Mouse (Mus musculus): ENCODE measurements around the gene Prss35.

Gene Prss35

DNA sequence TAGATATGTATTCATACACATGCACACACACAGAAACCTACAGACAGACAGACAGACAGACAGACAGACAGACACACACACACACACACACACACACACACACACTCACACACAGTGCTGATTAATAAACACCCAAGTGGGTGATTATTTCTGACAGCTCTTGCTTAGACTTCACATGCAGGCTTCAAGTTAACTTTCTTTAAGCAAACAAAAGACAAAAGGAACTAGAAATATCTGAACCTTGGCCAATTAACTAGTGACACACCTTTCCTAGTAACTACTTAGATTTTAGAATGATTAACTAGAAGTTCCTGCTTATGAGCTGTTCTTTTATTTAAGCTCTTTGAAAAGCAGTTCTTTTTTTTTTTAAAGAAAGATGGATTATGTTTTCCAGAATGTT is 9.1 kb upstream of the Prss35 start:
- DNase-seq (ENCODE audit: low spot score), result no peak

DNA sequence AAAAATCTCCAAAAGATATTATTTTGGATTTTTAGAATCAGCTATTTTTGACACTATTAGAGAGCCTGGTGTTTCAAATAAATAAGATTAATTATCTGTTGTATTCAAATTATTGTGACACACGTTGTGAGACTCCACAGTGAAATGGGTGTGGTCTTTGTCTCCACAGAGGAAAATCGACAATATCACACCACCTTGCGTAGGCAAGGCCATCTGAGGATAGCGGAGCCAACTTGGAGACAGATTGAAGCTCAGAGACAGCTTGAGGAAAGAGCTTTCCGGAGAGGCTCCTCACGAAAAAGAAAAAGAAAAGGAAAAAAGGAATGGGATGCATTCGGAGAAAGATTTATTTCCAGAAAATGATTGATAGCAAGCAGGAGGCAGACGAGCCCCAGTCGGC is 8.7 kb upstream of the Prss35 start:
- no peak for DNase-seq (ENCODE audit: low spot score)

DNA sequence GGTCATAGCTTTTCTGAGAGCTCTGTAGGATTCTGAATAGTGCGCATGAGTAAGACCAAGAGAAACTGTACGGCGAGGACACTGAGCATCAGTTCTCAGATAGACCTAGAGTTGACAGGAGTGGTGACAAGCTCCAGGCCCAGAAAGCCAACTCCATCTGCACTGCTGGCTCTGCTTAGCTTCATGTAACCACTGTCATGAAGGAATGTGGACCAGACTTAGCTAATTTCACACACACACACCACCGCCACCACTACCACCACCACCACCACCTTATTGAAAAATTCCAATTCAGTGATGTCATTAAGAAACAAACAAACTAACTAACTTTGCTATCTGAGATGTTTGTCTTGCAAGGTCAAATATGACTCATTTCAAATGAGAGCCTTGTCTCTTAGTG is 6.5 kb upstream of the Prss35 start:
- no peak for DNase-seq (ENCODE audit: low spot score)

DNA sequence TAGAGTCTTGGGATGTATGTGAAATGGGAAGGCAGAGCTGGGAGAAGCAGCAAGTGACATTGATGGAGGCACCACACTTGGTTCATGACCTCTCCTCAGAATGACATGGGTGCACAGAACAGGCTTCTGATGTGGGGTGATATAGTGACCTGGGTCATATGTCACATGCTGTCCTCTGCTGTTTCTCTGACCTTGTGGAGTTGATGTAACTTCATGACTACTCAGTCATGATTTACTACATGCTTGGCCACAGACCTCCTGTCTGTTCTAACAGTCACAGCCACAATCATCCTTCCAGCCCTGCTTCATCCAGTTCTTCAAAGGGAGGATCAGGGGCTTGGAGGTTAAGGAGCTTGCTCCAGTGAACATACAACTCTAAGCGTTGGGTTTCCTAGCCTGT is 5.4 kb upstream of the Prss35 start:
- DNase-seq (ENCODE audit: low spot score), result no peak

DNA sequence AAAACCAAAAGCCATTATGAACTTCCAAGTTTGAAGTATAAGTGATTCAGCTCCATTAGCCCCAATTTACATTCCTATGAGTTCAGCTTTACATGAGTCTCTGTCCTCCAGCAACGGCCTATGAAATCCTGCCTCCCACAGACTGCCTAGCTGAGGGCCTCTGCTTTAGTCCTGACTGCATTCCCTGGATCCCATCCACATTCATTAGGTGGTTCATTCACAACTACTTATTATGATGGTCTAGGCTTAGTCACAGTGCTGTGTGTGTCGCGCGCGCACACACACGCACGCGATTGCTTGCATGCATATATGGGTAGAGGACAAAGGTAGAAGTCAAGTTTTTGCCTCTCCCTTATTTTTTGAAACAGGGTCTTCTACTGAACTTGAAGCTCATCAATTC is 4.6 kb upstream of the Prss35 start:
- DNase-seq (ENCODE audit: low spot score), result no peak

DNA sequence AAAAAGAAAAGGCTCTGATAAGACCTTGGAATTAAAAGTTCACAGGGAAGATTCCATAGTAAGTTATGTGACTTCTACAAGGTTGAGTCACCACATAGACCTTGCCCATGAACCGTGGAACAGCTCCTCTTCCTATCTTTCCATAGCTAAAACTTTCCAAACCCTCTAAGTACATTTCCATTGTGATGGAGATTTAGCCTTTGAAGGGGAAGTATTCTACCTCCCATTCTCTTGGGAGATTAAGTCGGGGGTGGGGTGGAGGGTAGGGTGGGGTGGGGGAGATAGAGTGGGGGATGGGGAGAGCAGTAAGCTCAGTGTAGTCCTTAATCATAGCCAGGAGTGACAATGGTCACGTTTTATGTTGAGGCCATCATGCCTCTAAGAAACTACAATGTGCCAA is 3.5 kb upstream of the Prss35 start:
- DNase-seq (ENCODE audit: low spot score), result no peak

DNA sequence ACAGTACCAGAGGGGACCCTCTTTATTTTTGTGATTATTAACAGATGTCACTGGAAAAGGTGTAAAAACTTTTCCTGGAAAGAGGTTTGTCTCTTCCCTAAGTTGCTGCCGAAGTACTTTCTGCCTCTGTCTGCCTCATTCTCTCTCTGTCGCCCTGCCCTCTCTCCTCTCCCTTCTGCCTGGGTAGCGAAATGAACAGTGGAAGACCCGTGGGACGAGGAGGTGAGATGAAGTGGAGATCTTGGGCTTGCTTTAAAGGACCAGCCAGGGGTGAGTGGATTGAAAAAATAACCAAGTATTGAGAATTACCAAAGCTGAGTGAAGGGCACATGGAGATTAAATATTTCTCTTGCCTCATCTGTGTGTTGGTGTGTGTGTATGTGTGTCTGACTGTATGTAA is 592 bp downstream of the Prss35 start:
- DNase-seq (ENCODE audit: low spot score), result no peak

DNA sequence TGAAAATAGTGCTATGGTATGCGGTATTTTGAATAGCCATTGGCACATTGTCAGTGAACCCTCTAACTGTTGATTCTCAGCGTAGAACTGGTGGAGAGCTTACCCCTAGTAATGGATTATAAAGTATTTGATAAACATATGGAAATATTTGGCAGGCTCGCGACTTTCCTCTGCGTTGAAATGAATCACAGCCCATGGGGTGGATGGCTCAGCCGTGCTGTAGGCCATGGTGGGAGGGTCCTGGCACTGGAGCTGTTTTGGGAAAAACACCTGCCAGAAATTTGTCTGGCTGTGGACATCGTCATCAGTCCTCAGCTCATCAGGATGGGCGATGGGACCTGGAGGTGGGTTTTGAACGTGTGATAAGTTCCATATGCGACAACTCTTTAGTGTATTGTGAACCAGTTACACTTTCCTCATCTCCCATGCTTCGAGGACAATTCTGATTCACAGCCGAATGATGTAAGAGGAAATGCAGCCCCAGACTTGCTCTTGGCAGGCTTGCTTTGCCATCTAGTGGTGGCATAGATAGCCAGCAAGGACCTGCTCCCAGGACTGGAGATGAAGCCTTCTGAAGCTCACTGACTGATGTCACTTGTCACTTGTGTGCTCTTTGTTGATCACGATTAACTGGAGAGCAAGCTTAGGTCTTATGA is 2.6 kb downstream of the Prss35 start:
- DNase-seq (ENCODE audit: low spot score), result peak; percentile 80

DNA sequence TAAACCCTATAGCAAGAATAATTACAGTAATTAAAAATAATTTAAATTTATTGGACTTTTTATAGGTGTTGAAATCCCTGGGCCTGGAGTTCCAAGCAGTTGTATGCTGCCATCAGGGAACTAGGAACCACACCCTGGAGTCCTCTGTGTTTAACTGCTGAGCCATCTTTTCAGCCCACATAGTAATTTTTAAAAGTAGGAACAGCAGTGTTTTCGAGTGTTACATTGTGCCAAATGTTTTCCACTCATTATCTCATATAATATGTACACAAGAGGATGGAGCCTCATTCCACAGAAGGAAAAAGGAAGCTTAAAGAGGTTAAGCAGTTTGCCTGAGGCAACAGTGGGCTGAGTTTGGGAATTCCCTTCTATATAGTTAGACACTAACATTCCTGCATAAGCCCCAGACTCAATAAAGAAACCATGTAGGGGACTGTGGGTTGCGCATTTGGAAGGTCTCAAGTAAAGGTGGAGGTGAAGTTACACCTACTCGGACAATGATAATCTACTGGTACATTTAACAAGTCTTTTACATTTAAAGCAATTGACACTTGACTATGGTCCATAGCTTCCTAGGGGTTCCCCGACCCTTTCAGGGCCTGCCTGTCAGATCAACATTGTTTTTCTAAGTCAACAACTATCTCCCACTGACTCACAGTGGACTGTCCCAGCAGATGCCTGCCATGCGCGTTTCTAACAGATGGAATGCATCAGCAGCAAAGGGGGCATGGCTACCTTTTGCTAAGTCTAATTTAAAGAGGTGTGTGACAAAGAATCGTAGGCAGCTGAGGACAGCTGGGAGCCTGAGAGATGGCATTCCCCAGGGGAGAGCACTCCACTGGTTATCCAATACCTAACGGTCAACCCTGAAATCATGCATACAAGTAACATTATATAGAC is 19.3 kb downstream of the Prss35 start:
- DNase-seq (ENCODE audit: low spot score), result peak; percentile 29

DNA sequence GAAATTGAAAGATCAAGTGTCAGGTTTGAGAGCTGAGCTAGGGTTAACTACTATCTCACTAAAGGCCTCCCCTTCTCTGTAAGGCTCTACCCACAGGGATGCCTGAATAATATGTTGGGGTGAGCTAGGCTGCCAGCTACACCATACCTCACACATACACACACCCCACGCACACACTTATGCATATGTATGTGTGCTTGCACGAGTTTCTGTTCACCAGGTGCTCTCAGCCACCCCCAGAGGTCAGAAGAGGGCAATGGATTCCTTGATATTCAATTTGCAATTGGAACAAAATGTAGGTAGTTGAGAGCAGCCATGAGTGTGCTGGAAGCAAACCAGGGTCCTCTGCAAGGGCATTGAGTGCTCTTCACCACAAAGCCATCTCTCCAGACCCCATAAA is 20.6 kb downstream of the Prss35 start:
- DNase-seq (ENCODE audit: low spot score), result no peak

DNA sequence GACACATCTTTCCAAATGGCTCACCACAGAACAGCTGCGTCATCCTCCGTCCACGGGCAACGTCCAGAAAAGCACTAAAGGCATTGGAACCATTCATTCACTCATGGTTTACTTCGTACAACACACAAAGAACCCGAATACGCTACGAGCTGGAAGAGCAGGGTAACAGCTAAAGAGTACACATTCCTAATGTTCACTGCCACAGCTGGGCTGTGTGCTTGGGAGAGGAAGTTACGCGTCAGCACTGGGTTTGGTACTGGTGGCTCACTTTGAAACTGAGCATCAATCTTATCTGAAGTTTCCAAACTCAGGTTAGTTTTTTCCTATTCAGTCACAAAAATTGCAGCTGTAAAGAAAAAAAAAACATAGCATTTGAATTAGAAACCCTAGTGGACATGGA is 23.5 kb downstream of the Prss35 start:
- no peak for DNase-seq (ENCODE audit: low spot score)

DNA sequence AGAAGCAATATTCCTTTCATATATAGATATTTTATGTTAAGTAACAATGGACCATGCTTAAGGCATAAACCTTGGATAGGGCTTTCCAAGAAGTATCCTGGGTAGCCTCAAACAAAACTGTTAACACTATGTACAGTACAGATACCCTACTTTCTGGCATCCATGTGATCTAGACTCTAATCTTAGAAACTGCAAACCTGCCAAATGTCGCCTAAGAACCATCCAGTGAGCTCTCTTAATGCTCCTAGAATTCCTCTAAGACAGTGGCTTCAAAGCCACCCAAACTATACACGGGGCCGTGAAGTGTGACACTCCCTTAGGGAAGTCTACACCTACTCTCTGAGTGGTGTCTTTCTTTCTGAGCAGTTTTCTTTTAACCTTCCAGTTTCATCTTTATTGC is 29.4 kb downstream of the Prss35 start:
- no peak for DNase-seq (ENCODE audit: low spot score)

DNA sequence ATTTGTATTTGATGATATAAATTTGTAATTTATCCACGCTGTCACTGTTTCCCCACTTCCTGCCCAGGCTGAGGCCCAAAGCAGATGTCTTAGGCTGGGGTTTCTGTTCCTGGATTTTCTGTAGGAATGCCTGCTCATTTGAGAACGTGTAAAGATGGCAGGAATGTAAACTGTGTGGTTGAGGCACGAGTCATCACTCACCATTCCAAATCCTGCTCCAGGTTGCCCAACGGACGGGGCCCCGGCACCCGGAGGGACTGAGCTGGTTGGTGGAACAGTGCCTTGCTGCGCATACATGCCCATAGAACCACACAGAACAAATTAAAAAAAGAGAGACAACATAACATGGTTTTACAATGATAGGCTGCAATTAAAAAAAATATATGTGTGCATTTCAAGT is 30.5 kb downstream of the Prss35 start:
- no peak for DNase-seq (ENCODE audit: low spot score)

DNA sequence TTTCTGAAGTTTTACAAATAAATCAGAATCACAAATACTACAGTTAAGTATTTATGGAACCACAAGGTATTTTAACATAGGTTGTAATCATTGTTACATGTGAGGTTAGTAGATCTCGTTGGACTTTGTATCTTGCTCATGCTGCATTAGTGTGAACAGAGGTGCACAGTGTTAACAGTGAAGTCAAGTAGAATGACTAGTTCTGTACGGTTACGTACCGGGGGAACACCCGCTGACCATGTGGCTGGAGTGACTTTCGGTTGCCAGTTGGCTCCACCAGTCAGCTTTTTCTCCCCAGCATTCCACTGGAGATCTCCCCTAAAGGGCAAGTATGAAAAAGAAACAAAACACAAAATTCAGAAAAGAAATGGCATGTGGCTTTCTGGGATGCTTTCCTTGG is 31.9 kb downstream of the Prss35 start:
- DNase-seq (ENCODE audit: low spot score), result no peak

DNA sequence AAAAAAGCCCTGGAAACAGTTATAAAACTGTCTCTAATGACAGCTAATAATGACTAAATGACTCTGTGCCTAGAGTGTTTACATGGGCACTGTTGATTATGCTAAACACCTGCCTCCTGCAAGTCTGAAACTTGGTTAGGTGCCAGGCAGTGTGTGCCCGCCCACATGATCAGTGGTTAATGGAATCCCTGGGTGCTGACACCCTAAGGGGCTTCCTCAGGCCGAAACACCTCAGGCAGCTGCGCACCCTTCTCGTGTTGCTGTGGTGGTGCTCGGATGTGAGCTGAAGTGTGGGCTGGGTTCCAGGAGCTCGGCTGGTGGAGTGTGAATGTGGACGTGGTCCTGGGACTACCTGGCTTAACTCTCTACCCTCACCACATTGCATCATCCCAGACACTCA is 33.9 kb downstream of the Prss35 start:
- no peak for DNase-seq (ENCODE audit: low spot score)

DNA sequence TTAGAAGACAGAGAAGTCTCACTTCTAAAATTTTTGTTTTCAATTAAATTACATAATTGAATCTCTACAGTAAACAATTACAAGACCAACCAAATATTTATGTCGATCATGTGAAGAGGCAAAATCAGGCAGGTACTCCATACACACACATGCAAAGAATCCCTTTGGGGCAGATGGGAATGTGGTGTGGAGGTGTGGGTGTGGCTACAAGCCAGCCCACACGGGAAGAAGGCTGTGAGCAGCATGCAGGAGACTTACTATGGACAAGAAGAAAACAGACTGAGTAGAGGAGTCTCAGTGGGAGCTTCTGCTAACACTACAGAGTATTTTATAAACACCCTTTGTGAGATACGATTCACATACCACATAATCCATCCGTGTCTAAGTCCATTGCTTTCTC is 34.8 kb downstream of the Prss35 start:
- DNase-seq (ENCODE audit: low spot score), result no peak

DNA sequence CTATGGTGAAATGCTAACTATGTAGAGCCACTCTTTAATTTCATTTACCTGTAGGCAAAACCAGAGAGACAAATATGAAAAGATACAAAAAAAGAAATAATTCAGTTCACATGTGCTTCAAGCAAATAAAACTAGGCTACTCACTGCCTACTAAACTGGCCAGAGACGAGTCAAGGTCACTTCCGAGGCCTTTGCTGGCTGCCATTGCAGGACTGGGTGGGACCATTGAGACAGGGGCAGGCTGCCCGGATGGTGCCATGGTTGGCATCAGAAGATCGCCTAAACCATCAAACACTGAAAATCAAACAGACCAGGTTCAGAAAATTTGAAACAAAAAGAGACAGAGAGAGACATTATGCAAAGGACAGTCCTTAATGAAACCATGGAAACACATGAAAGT is 38.0 kb downstream of the Prss35 start:
- DNase-seq (ENCODE audit: low spot score), result no peak

DNA sequence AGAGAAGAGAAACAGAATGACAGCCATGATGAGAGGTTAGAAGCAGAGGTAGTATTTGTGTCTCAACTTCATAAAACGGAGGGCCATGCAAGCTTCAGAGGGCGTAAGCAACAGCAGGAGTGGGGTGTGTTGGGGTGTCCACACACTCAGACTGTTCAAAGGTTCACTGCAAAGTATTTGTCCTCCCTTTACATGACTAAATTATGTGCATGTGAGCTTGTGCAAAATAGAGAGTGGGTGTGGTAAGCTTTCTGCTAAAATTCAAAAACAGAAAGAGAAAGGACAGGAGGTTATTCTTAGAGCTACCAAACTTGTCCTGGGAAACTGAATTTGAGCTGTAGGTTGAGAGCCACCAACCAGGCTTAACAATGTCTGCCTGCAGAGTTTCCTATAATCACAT is 39.4 kb downstream of the Prss35 start:
- no peak for DNase-seq (ENCODE audit: low spot score)

DNA sequence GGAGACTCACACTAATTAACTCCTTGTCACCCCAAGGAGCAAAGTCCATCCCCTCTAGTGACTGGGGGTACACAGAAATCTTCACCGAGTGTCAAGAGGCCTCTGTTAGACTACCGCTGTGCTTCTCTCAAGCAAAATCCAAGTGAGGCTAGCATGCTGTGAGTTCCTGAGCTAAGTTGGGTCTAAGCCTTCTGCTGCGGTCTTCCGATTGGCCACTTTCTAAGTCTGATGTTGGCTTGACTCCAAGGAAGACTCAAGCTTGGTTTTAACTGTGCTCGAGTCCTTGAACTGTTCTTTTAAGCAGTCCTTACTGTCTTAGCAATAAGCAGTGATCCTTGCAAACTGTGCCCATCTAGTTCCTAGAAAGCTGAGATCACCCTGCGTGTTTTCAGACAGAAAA is 45.7 kb downstream of the Prss35 start:
- DNase-seq (ENCODE audit: low spot score), result no peak

DNA sequence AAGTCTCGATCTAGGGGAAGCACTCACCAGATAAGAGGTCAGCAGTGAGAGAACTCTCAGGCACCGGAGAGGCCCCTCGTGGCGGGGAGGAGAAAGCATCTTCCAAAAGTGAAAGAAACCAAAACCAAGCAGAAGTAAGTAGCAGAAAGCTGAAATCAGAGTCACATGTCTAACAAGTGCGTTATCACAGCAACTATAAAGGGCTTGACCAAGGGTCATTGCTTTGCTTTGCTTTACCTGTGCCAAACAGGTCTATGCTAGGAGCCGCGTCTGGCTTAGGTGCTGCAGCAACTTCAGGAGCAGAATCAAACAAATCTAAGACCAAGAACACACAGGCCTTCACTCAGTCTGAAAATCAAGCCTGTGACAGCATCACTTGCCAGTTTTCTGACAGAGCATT is 48.5 kb downstream of the Prss35 start:
- no peak for DNase-seq (ENCODE audit: low spot score)

DNA sequence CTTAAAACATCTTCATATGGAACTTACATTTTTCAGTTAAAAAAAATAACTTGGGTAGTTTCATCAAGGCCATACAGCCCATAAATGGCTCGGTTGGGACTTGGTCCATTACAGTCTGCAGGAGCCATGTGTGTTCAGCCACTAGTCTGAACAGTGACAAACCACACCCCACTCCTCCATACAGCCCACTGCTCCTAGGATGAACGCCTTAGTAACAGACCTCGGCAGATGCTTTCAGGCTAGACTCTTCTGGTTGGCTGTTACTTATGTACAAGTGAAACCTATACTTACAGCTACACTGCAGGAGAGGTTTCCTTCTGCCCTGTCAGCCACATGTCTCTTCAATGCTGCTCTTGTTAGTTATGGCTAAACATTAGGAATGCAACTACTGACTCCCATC is 51.8 kb downstream of the Prss35 start:
- DNase-seq (ENCODE audit: low spot score), result no peak

DNA sequence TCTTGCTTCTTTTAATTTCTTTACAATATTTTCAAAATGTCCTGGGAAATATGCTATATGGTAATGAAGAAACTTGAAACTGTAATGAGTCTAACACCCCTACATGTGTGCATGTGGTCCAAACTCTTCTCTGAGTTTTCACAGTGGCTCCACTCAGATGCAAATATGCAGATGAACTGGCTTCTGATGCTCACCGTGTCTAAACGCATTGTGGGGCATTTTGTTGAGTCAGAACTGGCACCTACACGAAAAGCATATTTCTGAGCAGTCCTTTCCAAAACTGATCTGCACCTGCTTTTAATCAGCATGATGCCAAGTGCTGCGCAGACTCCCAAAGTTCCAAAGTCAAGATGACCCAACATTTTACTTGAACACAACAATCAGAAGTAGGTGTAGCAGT is 54.1 kb downstream of the Prss35 start:
- no peak for DNase-seq (ENCODE audit: low spot score)

DNA sequence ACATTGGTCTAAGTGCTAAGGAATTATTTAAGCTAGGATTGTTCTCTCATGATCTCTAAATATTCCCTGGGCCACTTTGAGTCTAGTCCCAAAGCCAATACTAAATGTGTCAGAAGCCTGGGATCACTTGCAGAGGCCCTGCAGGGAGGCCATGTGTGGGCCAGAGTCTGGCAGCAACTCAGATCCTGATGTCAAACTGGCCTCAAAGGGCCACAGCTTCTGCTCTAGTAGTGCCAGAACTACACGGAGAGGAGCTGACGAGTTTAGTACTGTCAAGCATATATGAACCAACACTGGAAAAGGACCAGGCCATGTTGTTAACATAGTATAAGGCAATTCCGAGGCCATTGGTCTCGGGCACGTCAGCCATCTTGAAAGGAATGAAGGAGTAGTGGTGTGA is 54.7 kb downstream of the Prss35 start:
- no peak for DNase-seq (ENCODE audit: low spot score)

DNA sequence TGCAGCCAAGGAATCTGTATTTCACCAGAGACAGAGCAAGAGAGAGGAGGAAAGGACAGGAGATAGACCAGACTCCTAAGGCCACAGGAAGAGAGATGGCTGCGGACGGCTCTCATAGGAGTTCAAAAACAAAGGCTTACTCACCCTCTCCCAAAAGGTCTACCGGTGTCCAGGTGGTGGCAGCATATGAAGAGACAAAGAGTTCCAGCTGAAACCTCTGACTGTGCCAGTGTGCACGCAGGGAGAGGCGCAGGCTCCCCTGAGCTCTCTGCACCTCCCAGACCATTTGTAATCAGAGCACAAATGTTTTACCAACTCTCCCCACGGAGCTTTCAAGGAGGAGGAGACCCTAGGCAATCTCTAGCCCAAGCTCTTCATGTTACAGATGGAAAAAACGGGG is 55.2 kb downstream of the Prss35 start:
- peak; percentile 10 for DNase-seq (ENCODE audit: low spot score)
